Mouse (Mus musculus) stomach, embryonic 16.5 days (tissue): Measurements from ENCODE around the gene Susd6. TPM values are rescaled to one million over a fixed set of nuclear protein-coding genes. Genes with fewer than 3 reads are reported as not detected.

Experiments
- ATAC-seq: fragments of 200-750 bp; cut with Nextera tagmentation; 2 replicates; pipeline ENCODE4 v1.8.0; 2017; ENCODE audit warnings: moderate number of reproducible peaks, moderate TSS enrichment; ENCODE audit not compliant: insufficient read depth, low FRiP score
- H3K27ac ChIP-seq: fragments of 300-500 bp; sonication (generic); 2 replicates; pipeline ENCODE4 v1.5.1; 2014; ENCODE audit warnings: low read length
- H3K27me3 ChIP-seq: fragments of 300-500 bp; sonication (generic); 2 replicates; pipeline ENCODE4 v1.6.1; 2014; ENCODE audit warnings: low read length, control low read depth, mixed read lengths; ENCODE audit not compliant: control insufficient read depth, insufficient read depth
- H3K36me3 ChIP-seq: fragments of 300-500 bp; sonication (generic); 2 replicates; pipeline ENCODE4 v1.6.1; 2014; ENCODE audit warnings: low read length; ENCODE audit not compliant: control insufficient read depth, insufficient read depth
- H3K4me1 ChIP-seq: fragments of 300-500 bp; sonication (generic); 2 replicates; pipeline ENCODE4 v1.6.1; 2014; ENCODE audit warnings: low read length, control low read depth, mixed read lengths; ENCODE audit not compliant: control insufficient read depth, insufficient read depth
- H3K4me2 ChIP-seq: fragments of 300-500 bp; sonication (generic); 2 replicates; pipeline ENCODE4 v1.6.1; 2014; ENCODE audit warnings: low read depth, low read length, mixed read lengths
- H3K4me3 ChIP-seq: fragments of 300-500 bp; sonication (generic); replicated peaks from 2 replicates; pipeline ENCODE4 v1.5.1; 2014; ENCODE audit warnings: mild to moderate bottlenecking, low read length
- H3K9ac ChIP-seq: fragments of 300-500 bp; sonication (generic); 2 replicates; pipeline ENCODE4 v1.6.1; 2014; ENCODE audit warnings: low read length
- H3K9me3 ChIP-seq: fragments of 300-500 bp; sonication (generic); replicated peaks from 2 replicates; pipeline ENCODE4 v1.6.1; 2016; ENCODE audit warnings: low read length, control low read depth; ENCODE audit not compliant: control insufficient read depth
- WGBS: fragments of 180-500 bp; shearing (Covaris S2); extraction: QIAGEN DNeasy Blood & Tissue Kit; methylation state at CpG from one replicate; pipeline ENCODE4 v1.1.7; 2014; 5-methylcytosine and 5-hydroxymethylcytosine counted together
- polyA plus RNA-seq: library from polyadenylated mRNA; unstranded; fragments of >200 nt; fragmentation: Nextera tagmentation; extraction: Ambion mirVana; gene quantifications from 2 replicates; pipeline ENCODE4 v1.2.1, GENCODE M21; 2015

Susd6 gene
- polyA plus RNA-seq = 17.6 and 18.5 TPM in 2 replicates

DNA sequence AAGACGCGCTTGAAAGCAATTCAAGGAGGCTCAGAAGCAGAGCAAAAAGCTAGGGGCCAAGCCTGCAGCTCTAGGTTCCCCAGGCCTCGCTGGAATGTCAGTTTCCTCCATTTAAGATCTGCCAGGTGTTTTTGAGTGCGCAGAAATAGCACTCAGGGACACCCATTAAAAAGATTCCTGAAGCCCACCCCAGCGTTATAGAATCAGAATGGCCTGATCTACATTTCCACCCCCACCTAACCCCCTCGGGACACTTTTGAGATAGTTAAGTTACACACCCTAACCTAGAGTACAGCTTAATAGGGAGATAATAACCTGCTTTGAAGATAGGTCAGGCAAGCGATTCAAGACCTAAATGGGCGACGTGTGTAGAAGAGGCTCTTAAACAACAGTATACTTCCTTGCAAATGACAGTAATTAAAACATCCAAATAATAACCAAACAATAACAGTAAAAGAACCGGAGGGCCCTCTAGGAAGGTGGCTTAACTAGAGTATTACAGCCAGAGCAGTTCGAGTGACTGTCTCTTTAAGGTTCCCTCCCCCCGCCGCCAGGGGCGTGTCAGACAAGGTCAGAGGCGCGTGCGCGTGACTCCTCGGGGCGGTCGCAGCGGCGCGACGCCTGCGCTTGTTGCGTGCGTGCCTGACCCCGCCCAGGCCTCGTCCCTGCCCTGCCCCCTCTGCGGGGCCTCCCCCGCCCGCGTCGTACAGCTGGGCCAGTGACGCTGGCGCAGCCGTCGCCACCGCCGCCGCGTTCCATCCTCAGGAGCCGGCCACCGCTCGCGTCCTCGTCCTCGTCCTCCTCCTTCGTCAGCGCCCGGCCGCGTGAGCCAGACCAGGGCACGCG, at the start of gene Susd6:
Susd6 (plus strand) TSS at position 662 of the 846 bp plus-strand sequence.
- peak within 1 kb of the TSS; percentile 92 for H3K4me3 ChIP-seq
- H3K27me3 ChIP-seq = no peaks in the 10 kb centered on the region
- no peaks in the 10 kb centered on the region for H3K36me3 ChIP-seq
- peak within 1 kb of the TSS; percentile 95 for H3K27ac ChIP-seq
- WGBS = 3% methylated on average over 55 of the region's 56 CpGs
- peak within 1 kb of the TSS; percentile 96 for H3K9ac ChIP-seq
- peaks cover 16% of the 10 kb centered on the region for H3K4me1 ChIP-seq
- H3K4me2 ChIP-seq = peak within 1 kb of the TSS; percentile 81
- peak; percentile 99 for ATAC-seq
- H3K9me3 ChIP-seq = no peaks in the 10 kb centered on the region

DNA sequence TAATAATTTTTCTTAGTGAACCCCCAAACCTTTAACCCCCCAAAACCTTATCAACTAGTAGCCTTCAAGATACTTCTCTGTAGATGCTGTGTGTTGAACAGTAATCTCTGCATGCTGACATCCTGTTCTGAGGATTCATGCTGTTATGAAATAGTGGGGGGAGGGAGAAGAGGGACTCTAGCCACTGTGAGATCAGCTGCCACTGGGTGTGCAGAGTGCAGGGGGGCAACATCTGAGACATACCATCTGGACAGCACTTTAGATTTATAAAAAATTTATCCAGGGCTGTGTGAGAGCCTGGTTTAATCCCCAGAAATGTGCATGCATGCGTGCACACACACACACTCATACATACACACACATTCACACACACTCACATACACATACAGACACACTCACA, 45.7 kb upstream of the Susd6 start:
- no peak overlapping the region for H3K4me2 ChIP-seq
- no peaks in the 10 kb centered on the region for H3K36me3 ChIP-seq
- no peak for ATAC-seq
- H3K9ac ChIP-seq = no peak overlapping the region
- H3K9me3 ChIP-seq = no peaks in the 10 kb centered on the region
- H3K4me3 ChIP-seq = no peak overlapping the region
- WGBS = 52% methylated on average over 1 of the region's 1 CpGs
- peaks cover 2% of the 10 kb centered on the region; the same call in 1 of the 2 replicates for H3K27me3 ChIP-seq
- H3K4me1 ChIP-seq = no peaks in the 10 kb centered on the region
- no peak overlapping the region for H3K27ac ChIP-seq

DNA sequence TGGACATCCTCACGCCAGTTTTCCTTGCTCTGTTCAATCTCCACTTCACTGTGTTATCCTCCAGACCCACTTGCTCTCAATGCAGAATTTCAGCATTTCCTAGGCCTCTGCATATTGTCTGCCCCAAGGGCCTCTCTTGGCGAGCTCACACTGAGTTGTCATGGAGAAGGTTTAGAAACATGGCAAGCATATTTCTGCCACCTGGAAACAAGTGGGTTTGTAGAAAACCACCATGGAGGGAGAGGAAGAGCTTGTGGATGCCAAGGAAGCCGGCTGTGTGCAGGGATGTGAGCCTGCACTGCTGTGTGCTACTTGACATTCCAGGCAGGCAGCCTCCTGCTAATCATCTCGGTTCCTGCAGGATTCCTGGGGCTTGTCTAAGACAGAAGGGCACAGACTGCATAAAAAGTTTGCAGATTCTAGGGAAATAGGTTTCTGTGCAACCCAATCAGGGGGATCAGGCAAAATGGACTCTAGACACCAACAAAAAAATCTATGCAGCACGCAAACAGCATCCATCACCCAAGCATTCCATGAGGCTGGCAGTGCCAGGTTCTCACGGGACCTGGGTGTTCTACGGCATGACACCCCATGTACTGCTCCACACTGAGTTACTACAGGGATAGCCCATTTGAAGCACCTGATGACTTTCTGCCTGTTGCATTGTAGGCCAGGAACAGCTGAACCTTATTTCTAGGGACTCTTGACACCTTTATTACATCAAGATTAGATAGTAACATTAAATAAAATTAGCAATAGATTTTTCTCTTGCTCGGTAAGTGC, 44.1 kb upstream of the Susd6 start:
- WGBS = 52% methylated on average over 8 of the region's 8 CpGs
- peak; percentile 66; the same call in 1 of the 2 replicates for ATAC-seq
- no peak overlapping the region for H3K4me3 ChIP-seq
- H3K27ac ChIP-seq = no peak overlapping the region
- peaks cover 4% of the 10 kb centered on the region; the same call in 1 of the 2 replicates for H3K27me3 ChIP-seq
- no peaks in the 10 kb centered on the region for H3K36me3 ChIP-seq
- no peak overlapping the region for H3K9ac ChIP-seq
- H3K9me3 ChIP-seq = no peaks in the 10 kb centered on the region
- no peak overlapping the region for H3K4me2 ChIP-seq
- no peaks in the 10 kb centered on the region for H3K4me1 ChIP-seq

DNA sequence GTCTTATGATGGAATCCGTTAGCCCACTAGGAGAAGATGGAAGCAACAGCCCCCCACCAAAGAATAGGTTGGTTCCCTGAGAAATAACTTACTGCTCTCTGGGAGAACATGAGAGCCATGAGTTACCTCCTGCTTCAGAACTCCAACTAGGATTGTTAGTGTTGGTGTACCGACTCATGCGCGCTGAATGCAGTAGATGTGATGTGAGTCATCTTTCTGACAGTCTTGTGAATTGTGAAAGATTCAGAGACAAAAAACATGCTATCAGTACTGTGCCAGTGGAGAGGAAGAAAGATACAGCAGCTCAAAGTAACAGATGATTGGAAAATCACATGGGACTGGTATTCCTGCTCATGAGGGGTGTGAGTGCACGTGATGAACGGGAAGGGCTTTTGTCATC, 38.8 kb upstream of the Susd6 start:
- no peaks in the 10 kb centered on the region for H3K36me3 ChIP-seq
- H3K9ac ChIP-seq = no peak overlapping the region
- no peak overlapping the region for H3K4me2 ChIP-seq
- no peak overlapping the region for H3K27ac ChIP-seq
- no peaks in the 10 kb centered on the region for H3K4me1 ChIP-seq
- no peaks in the 10 kb centered on the region for H3K9me3 ChIP-seq
- no peak for ATAC-seq
- 77% methylated on average over 6 of the region's 6 CpGs for WGBS
- H3K4me3 ChIP-seq = no peak overlapping the region
- H3K27me3 ChIP-seq = peaks cover 20% of the 10 kb centered on the region

DNA sequence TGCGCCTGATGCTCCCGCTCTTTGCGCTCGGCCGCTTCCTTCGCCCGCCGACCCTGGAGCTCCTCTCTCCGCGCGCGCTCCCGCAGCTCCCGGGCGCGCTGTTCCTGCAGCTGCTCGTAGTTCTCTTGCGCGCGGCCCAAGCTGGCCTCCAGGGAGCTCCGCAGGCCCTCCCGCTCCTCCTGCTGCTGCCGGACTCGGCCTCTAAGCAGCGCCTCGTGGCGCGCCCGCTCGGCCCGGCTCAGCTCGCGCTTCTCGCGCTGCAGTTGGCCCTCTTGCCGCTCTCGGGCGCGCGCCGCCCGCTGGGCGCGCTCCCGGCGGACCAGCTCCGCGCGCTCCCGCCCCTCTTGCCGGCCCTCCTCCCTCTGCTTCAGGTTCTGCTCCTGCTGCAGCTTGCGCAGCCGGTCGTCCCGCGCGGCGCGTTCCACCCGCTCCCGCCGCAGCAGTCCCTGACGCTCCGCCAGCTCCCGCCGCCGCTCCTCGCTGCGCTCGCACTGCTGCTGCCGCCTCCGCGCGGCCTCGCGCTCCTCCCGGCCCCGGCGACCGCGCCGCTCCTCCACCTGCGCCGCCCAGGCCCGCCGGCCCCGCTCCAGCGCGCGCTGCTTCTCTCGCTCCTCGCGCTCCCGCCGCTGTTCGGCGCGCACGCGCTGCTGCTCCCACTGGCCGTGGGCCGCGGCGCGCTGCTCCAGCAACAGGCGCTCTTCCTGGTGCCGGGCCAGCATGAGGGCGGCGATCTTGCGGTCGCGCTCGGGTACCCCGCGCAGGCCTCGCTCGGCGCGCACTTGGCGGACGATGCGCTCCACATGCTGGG, 32.4 kb upstream of the Susd6 start:
- Histone ChIP-seq H3K4me1 (peaks cover 27% of the 10 kb centered on the region), H3K36me3 (no peaks in the 10 kb centered on the region), H3K4me2 (peak overlapping the region; percentile 92), H3K27me3 (peaks cover 61% of the 10 kb centered on the region), H3K9ac (peak overlapping the region; percentile 66), H3K27ac (no peak overlapping the region; the same call in 1 of the 2 replicates), H3K9me3 (no peaks in the 10 kb centered on the region), H3K4me3 (peak overlapping the region; percentile 58)
- ATAC-seq = peak; percentile 86
- WGBS = under 1% methylated on average over 117 of the region's 122 CpGs

DNA sequence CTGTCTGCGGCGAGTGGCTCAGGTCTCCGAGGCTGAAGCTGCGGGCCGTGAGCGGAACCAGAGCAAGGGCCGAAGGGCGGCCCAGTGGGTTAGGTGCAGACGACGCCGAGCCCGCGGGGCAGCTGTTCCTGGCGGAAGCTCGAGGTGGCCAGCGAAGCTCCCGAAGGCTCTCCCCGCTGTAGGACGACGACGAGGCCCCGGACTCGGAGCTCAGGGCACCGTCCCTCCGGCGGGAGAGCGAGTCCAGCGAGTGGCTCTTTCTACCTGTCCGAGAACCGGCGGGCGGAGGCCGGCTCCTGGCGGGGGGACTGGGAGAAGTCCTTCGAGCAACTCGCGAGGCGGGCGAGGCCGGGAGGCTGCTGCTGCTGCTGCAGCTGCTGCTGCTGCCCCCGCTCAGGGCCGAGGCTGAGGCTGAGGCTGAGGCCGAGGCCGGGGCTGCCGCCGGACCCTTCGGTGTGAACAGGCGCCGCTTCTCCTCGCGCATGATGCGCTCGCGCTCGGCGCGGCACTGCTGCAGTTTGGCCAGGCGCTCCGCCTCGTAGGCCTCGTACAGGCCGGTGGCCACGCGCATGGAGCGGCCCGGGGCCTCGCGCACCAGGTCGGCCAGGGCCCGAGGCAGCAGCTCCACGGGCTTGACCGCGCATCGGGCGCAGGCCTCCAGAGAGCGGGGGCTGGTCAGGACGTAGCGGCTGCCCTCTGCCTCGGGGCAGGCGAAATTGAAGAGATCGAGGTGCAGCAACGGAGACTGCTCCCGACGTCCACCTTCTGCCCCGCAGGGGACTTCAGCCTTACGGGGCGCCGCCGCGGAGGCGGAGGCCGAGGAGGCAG, 31.5 kb upstream of the Susd6 start:
- H3K9ac ChIP-seq = peak overlapping the region; percentile 66
- no peaks in the 10 kb centered on the region for H3K36me3 ChIP-seq
- peak overlapping the region; percentile 58 for H3K4me3 ChIP-seq
- H3K9me3 ChIP-seq = no peaks in the 10 kb centered on the region
- peaks cover 61% of the 10 kb centered on the region for H3K27me3 ChIP-seq
- H3K27ac ChIP-seq = no peak overlapping the region
- WGBS = 3% methylated on average over 91 of the region's 92 CpGs
- peak overlapping the region; percentile 92 for H3K4me2 ChIP-seq
- H3K4me1 ChIP-seq = peaks cover 27% of the 10 kb centered on the region
- 0 out of 2 replicates have a peak, but pooled peaks have one; percentile 27 for ATAC-seq

DNA sequence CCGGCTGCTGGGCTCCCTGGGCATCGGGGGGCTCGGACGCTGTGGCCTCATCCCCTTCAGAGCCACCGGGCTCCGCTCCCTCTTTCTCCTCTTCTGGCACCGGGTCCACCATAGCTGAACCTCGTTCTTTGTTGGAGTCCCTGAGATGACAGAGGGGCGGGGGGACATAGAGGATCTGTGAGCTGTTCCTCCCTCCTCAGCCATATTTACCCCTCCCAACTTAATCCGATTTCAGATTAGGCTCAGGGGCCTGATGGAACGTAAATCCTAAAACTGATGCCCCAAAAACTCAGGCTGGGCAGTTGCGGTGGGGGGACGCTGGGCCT, 31.0 kb upstream of the Susd6 start:
- no peak for ATAC-seq
- Histone ChIP-seq H3K9me3 (no peaks in the 10 kb centered on the region), H3K9ac (peak overlapping the region; percentile 66), H3K27ac (no peak overlapping the region), H3K4me2 (peak overlapping the region; percentile 92), H3K4me1 (peaks cover 27% of the 10 kb centered on the region), H3K4me3 (peak overlapping the region; percentile 58), H3K27me3 (peaks cover 61% of the 10 kb centered on the region), H3K36me3 (no peaks in the 10 kb centered on the region)
- WGBS = 7% methylated on average over 13 of the region's 13 CpGs

DNA sequence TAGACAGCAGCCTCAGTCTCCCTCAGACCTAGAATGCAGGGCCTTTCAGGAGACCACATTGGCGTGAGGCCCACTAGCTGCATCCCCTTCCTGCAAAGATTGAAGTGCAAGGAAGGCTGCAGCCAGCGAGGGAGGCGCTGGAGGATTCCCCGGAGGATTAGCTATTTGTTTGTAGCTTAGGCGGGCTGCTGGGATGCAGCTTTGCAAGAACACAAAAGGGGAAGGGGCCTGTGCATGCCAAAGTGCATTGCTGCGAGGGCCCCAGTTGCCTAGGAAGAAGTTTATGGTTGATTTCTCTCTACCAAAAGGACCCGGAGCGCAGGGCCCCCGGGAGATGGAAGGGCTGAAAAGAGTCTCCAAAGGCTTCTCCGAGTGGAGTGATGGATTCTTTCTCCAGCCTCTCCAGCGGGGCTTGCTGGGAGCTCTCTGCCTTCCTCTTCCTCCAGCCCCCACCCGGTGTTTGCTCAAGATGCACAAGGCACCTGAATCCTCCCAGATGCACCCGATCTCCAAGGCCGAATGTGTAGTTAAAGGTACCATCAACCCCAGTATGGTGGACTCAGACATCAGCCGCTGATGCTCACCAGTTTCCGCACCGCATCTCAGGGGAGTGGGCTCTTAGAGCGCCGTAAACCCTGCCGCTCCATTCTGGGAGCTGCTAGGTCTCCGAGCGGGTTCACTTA, 30.5 kb upstream of the Susd6 start:
- H3K4me3 ChIP-seq = peak overlapping the region; percentile 37
- H3K27ac ChIP-seq = no peak overlapping the region
- peak overlapping the region; percentile 53 for H3K4me2 ChIP-seq
- H3K9me3 ChIP-seq = no peaks in the 10 kb centered on the region
- H3K27me3 ChIP-seq = peaks cover 60% of the 10 kb centered on the region
- H3K4me1 ChIP-seq = peaks cover 27% of the 10 kb centered on the region
- WGBS = 5% methylated on average over 22 of the region's 22 CpGs
- ATAC-seq = no peak
- H3K36me3 ChIP-seq = no peaks in the 10 kb centered on the region
- H3K9ac ChIP-seq = peak overlapping the region; percentile 40; the same call in 1 of the 2 replicates
